Mouse (Mus musculus) ES-Bruce4 (cell line): Measurements from ENCODE around the gene Tmigd1.

Source experiments
- EP300 ChIP-seq: IDR thresholded peaks from 2 replicates; pipeline ENCODE4 v1.6.1; 2011; ENCODE audit warnings: low read depth, low read length; ENCODE audit not compliant: insufficient read depth
- POLR2A ChIP-seq: IDR thresholded peaks from one replicate; pipeline ENCODE4 v1.8.1; 2011; ENCODE audit warnings: low read length; ENCODE audit not compliant: insufficient read depth

- TF ChIP-seq POLR2A (no peak), EP300 (no peak)
These were observed 22.8 kb downstream of the Tmigd1 start, which contains the start of gene Blmh for GRCm38 (mm10) chr11:76924759-76925236.
